Mouse (Mus musculus) MEL (cell line): ENCODE measurements around the gene Gm10160. TPM values are rescaled to one million over a fixed set of nuclear protein-coding genes. Genes with fewer than 3 reads are reported as not detected.
A peak's percentile ranks its signal among the peaks of the same experiment; 100 is the strongest.

Experiments used
- DNase-seq: peaks from one replicate; pipeline ENCODE4 v3.0.0; 2011; ENCODE audit warnings: low read depth, low spot score
- H3K27ac ChIP-seq: 2 replicates; pipeline ENCODE4 v1.5.1; 2012; ENCODE audit warnings: low read depth, mild to moderate bottlenecking, control low read depth, low read length, moderate library complexity; ENCODE audit not compliant: control insufficient read depth
- H3K27me3 ChIP-seq, 2 experiments: fragments of 150-350 bp in 1 of 2; sonication (generic) in 1 of 2; 2 replicates each; pipeline ENCODE4 v1.6.1; 2012; ENCODE audit warnings: low read length in 2 of 2, mild to moderate bottlenecking in 2 of 2, improper control_type of control experiment in 1 of 2, moderate library complexity in 1 of 2; ENCODE audit not compliant: insufficient read depth in 2 of 2, control insufficient read depth in 1 of 2
- H3K36me3 ChIP-seq, 2 experiments: 2 replicates each; pipeline ENCODE4 v1.6.1; 2012 to 2014; ENCODE audit warnings: low read length in 2 of 2, improper control_type of control experiment in 1 of 2, inconsistent platforms in 1 of 2, mild to moderate bottlenecking in 1 of 2; ENCODE audit not compliant: insufficient read depth in 2 of 2, control insufficient read depth in 1 of 2
- H3K4me1 ChIP-seq, 2 experiments: fragments of 150-350 bp in 1 of 2; sonication (generic) in 1 of 2; 2 replicates each; pipeline ENCODE4 v1.6.1; 2012; ENCODE audit warnings: low read length in 2 of 2, improper control_type of control experiment in 1 of 2, mild to moderate bottlenecking in 1 of 2; ENCODE audit not compliant: insufficient read depth in 2 of 2, control insufficient read depth in 1 of 2
- H3K4me3 ChIP-seq, 2 experiments: fragments of 150-350 bp in 1 of 2; sonication (generic) in 1 of 2; 2 replicates each; pipeline ENCODE4 v1.5.1; 2012; ENCODE audit warnings: low read depth in 2 of 2, low read length in 2 of 2, mild to moderate bottlenecking in 2 of 2, moderate library complexity in 2 of 2, control low read depth in 1 of 2, improper control_type of control experiment in 1 of 2; ENCODE audit not compliant: control insufficient read depth in 1 of 2, insufficient read depth in 1 of 2
- H3K79me2 ChIP-seq: 2 replicates; pipeline ENCODE4 v1.6.1; 2012; ENCODE audit warnings: mild to moderate bottlenecking, low read length, moderate library complexity; ENCODE audit not compliant: control insufficient read depth, poor library complexity, insufficient read depth
- H3K9ac ChIP-seq: 2 replicates; pipeline ENCODE4 v1.6.1; 2012; ENCODE audit warnings: low read depth, mild to moderate bottlenecking, control low read depth, low read length, moderate library complexity; ENCODE audit not compliant: control insufficient read depth, poor library complexity, severe bottlenecking
- H3K9me3 ChIP-seq: fragments of 150-350 bp; sonication (generic); replicated peaks from 2 replicates; pipeline ENCODE4 v1.6.1; 2012; ENCODE audit warnings: mild to moderate bottlenecking, low read length, improper control_type of control experiment, moderate library complexity; ENCODE audit not compliant: insufficient read depth
- BHLHE40 ChIP-seq: IDR thresholded peaks from 2 replicates; pipeline ENCODE4 v1.6.1; 2012; ENCODE audit warnings: low read depth, mild to moderate bottlenecking, inconsistent platforms, low read length, improper control_type of control experiment, borderline replicate concordance
- CHD1 ChIP-seq: IDR thresholded peaks from 2 replicates; pipeline ENCODE4 v1.6.1; 2012; ENCODE audit warnings: low read depth, mild to moderate bottlenecking, inconsistent platforms, low read length, improper control_type of control experiment
- CHD2 ChIP-seq: IDR thresholded peaks from 2 replicates; pipeline ENCODE4 v1.6.1; 2011; ENCODE audit warnings: low read length, improper control_type of control experiment
- CTCF ChIP-seq, 3 experiments: IDR thresholded peaks in 2 of 3; conservative IDR thresholded peaks in 1 of 3; 2 replicates each; pipeline ENCODE4 v1.5.1; 2011 to 2012; ENCODE audit warnings: low read length in 3 of 3, low read depth in 2 of 3, mild to moderate bottlenecking in 2 of 3, improper control_type of control experiment in 1 of 3, inconsistent platforms in 1 of 3, mixed read lengths in 1 of 3, moderate library complexity in 1 of 3; ENCODE audit not compliant: control insufficient read depth in 1 of 3, insufficient read depth in 1 of 3, poor library complexity in 1 of 3, severe bottlenecking in 1 of 3
- E2F4 ChIP-seq: IDR thresholded peaks from 2 replicates; pipeline ENCODE4 v1.6.1; 2011; ENCODE audit warnings: low read depth, low read length, improper control_type of control experiment, borderline replicate concordance
- ELF1 ChIP-seq: IDR thresholded peaks from 2 replicates; pipeline ENCODE4 v1.6.1; 2014; ENCODE audit warnings: low read depth, mild to moderate bottlenecking, inconsistent platforms, low read length, improper control_type of control experiment, moderate library complexity
- EP300 ChIP-seq, 2 experiments: IDR thresholded peaks; 2 replicates each; pipeline ENCODE4 v1.6.1; 2011; ENCODE audit warnings: improper control_type of control experiment in 2 of 2, low read length in 2 of 2, low read depth in 1 of 2, mild to moderate bottlenecking in 1 of 2
- ETS1 ChIP-seq: IDR thresholded peaks from 2 replicates; pipeline ENCODE4 v1.6.1; 2012; ENCODE audit warnings: low read depth, mild to moderate bottlenecking, inconsistent platforms, low read length, improper control_type of control experiment, moderate library complexity
- GABPA ChIP-seq: IDR thresholded peaks from 2 replicates; pipeline ENCODE4 v1.6.1; 2012; ENCODE audit warnings: low read depth, mild to moderate bottlenecking, inconsistent platforms, low read length, improper control_type of control experiment, moderate library complexity
- GATA1 ChIP-seq: IDR thresholded peaks from 2 replicates; pipeline ENCODE4 v1.6.1; 2011; ENCODE audit warnings: low read depth, low read length, improper control_type of control experiment
- JUND ChIP-seq: IDR thresholded peaks from 2 replicates; pipeline ENCODE4 v1.6.1; 2011; ENCODE audit warnings: low read depth, mild to moderate bottlenecking, improper control_type of control experiment, low read length
- MAFK ChIP-seq: IDR thresholded peaks from 2 replicates; pipeline ENCODE4 v1.6.1; 2011; ENCODE audit warnings: low read depth, mild to moderate bottlenecking, low read length, improper control_type of control experiment, borderline replicate concordance
- MAX ChIP-seq: IDR thresholded peaks from 2 replicates; pipeline ENCODE4 v1.6.1; 2011; ENCODE audit warnings: low read length, improper control_type of control experiment
- MAZ ChIP-seq: IDR thresholded peaks from 2 replicates; pipeline ENCODE4 v1.6.1; 2012; ENCODE audit warnings: low read depth, mild to moderate bottlenecking, inconsistent platforms, low read length, improper control_type of control experiment
- MXI1 ChIP-seq: IDR thresholded peaks from 2 replicates; pipeline ENCODE4 v1.6.1; 2011; ENCODE audit warnings: mild to moderate bottlenecking, low read depth, low read length, improper control_type of control experiment
- MYB ChIP-seq: IDR thresholded peaks from 2 replicates; pipeline ENCODE4 v1.6.1; 2011; ENCODE audit warnings: mild to moderate bottlenecking, low read depth, low read length, improper control_type of control experiment
- MYC ChIP-seq: IDR thresholded peaks from 2 replicates; pipeline ENCODE4 v1.6.1; 2011; ENCODE audit warnings: low read depth, mild to moderate bottlenecking, low read length, improper control_type of control experiment, moderate library complexity
- NELFE ChIP-seq: IDR thresholded peaks from 2 replicates; pipeline ENCODE4 v1.6.1; 2011; ENCODE audit warnings: low read depth, low read length, improper control_type of control experiment
- NRF1 ChIP-seq: IDR thresholded peaks from 2 replicates; pipeline ENCODE4 v1.6.1; 2014; ENCODE audit warnings: low read depth, mild to moderate bottlenecking, inconsistent platforms, low read length, improper control_type of control experiment, moderate library complexity; ENCODE audit not compliant: poor library complexity, insufficient read depth, severe bottlenecking
- POLR2AphosphoS2 ChIP-seq: IDR thresholded peaks from 2 replicates; pipeline ENCODE4 v1.6.1; 2011; ENCODE audit warnings: low read length, improper control_type of control experiment
- POLR2AphosphoS5 ChIP-seq: IDR thresholded peaks from 2 replicates; pipeline ENCODE4 v1.6.1; 2012; ENCODE audit warnings: low read depth, borderline replicate concordance, mild to moderate bottlenecking, inconsistent platforms, low read length, moderate library complexity, mixed read lengths
- RCOR1 ChIP-seq: IDR thresholded peaks from 2 replicates; pipeline ENCODE4 v1.6.1; 2012; ENCODE audit warnings: low read depth, mild to moderate bottlenecking, inconsistent platforms, low read length, improper control_type of control experiment
- SIN3A ChIP-seq: IDR thresholded peaks from 2 replicates; pipeline ENCODE4 v1.6.1; 2012; ENCODE audit warnings: low read length, improper control_type of control experiment, inconsistent platforms
- TBP ChIP-seq: IDR thresholded peaks from 2 replicates; pipeline ENCODE4 v1.8.0; 2011; ENCODE audit warnings: low read depth, low read length, improper control_type of control experiment
- TCF12 ChIP-seq: IDR thresholded peaks from 2 replicates; pipeline ENCODE4 v1.6.1; 2014; ENCODE audit warnings: low read depth, mild to moderate bottlenecking, inconsistent platforms, low read length, improper control_type of control experiment, moderate library complexity
- UBTF ChIP-seq: IDR thresholded peaks from 2 replicates; pipeline ENCODE4 v1.6.1; 2012; ENCODE audit warnings: low read depth, mild to moderate bottlenecking, inconsistent platforms, low read length, improper control_type of control experiment, moderate library complexity, borderline replicate concordance; ENCODE audit not compliant: insufficient read depth
- ZC3H11A ChIP-seq: IDR thresholded peaks from 2 replicates; pipeline ENCODE4 v1.6.1; 2012; ENCODE audit warnings: low read depth, mild to moderate bottlenecking, inconsistent platforms, low read length, improper control_type of control experiment
- ZKSCAN1 ChIP-seq: IDR thresholded peaks from 2 replicates; pipeline ENCODE4 v1.6.1; 2012; ENCODE audit warnings: low read depth, mild to moderate bottlenecking, inconsistent platforms, low read length, improper control_type of control experiment, moderate library complexity
- ZNF384 ChIP-seq: IDR thresholded peaks from 2 replicates; pipeline ENCODE4 v1.6.1; 2012; ENCODE audit warnings: low read depth, mild to moderate bottlenecking, inconsistent platforms, low read length, improper control_type of control experiment
- polyA plus RNA-seq, 2 experiments: library from polyadenylated mRNA; stranded (reverse) in 1 of 2; unstranded in 1 of 2; fragments of >175 nt in 1 of 2; fragments of >200 nt in 1 of 2; gene quantifications; 2 replicates each; pipeline versions ENCODE4 v1.2.1 to v1.2.4; 2012; ENCODE audit warnings: low replicate concordance in 2 of 2, low read depth in 1 of 2; ENCODE audit not compliant: insufficient read length in 2 of 2, insufficient read depth in 1 of 2, missing spikeins in 1 of 2
- total RNA-seq: library from RNA; depleted of rRNA; stranded (reverse); fragments of 300-350 nt; gene quantifications from 2 replicates; pipeline ENCODE4 v1.2.3, GENCODE M21; 2012

The Gm10160 gene
- total and polyA plus RNA-seq, 3 experiments = not detected

DNA sequence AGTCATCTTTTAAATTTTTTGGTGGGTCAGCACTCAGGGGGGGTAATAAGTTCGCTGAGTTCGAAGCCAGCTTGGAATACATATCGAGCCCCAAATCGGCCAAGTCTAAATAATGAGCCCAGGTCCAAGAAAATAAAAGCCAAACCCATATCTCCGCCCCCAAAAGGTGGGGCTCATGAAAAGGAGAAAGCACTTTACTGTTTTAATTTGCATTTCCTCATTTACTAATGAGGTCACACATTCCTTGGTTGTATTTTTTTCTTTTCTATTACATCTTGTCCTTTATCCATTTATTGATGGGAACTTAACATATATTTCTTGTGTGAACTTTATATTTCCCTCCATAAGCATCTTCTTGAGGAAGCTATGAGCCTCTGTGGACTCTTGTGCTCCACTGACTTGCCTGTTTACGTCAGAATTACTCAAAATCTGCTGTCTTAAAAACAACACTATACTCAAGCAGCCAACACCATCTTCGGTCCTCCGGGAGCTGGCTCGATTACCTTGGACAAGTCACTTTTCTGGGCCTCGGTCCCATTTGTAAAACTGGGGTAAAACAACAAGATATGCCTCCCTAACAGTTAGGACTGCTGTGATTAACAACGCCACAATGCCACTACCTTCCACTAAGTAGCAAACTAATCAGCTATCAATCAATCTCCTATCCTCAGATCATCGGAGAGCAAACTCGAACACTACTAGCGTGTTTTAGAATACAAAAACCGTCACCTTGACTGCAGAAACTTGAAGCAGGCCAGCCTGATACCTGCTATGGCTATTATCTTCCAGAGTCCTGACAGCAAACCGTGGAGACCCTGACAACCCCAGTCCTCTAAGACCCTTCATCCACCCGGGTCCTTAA lies 27.6 kb downstream of the Gm10160 start:
- peaks cover 47% of the 10 kb centered on the region for H3K79me2 ChIP-seq
- H3K27ac ChIP-seq = peak overlapping the region; percentile 44
- H3K9ac ChIP-seq = peak overlapping the region; percentile 94
- DNase-seq = peak; percentile 77
- H3K27me3 ChIP-seq = no peaks in the 10 kb centered on the region; a peak in 1 of 4 replicates
- no peaks in the 10 kb centered on the region for H3K9me3 ChIP-seq
- TF ChIP-seq CTCF (IDR thresholded peaks at IDR 0.05 in 2 of 3, conservative IDR thresholded peaks at IDR 0.05 in 1 of 3; ENCODE audit: control insufficient read depth in 1 of 3, insufficient read depth in 1 of 3, low read depth in 2 of 3, low read length in 3 of 3, poor library complexity in 1 of 3, severe bottlenecking in 1 of 3) (no peak), CHD2 (no peak), TBP (0 out of 2 replicates have a peak, but pooled peaks have one; percentile 17), MXI1 (peak; percentile 10; the same call in 1 of the 2 replicates), MAX (no peak; the same call in 1 of the 2 replicates), MAFK (no peak), NELFE (no peak; the same call in 1 of the 2 replicates), GATA1 (no peak), NRF1 (no peak), POLR2AphosphoS5 (no peak), MYB (no peak), GABPA (no peak), MYC (0 out of 2 replicates have a peak, but pooled peaks have one; percentile 6), TCF12 (no peak), SIN3A (peak; percentile 63; the same call in 1 of the 2 replicates), BHLHE40 (no peak), EP300 (IDR thresholded peaks at IDR 0.05; ENCODE audit: low read depth in 1 of 2, low read length in 2 of 2) (peak in 1 of 2 experiments; percentile 8; a peak in 1 of 4 replicates), ZNF384 (peak; percentile 27; the same call in 1 of the 2 replicates), ELF1 (0 out of 2 replicates have a peak, but pooled peaks have one; percentile 34)
- peaks cover 0 to 18% of the 10 kb centered on the region in 2 experiments for H3K4me1 ChIP-seq
- H3K36me3 ChIP-seq = peaks cover under 1 to 17% of the 10 kb centered on the region in 2 experiments; a peak in 2 of 4 replicates
- H3K4me3 ChIP-seq = peak overlapping the region; percentile 85 to 94

DNA sequence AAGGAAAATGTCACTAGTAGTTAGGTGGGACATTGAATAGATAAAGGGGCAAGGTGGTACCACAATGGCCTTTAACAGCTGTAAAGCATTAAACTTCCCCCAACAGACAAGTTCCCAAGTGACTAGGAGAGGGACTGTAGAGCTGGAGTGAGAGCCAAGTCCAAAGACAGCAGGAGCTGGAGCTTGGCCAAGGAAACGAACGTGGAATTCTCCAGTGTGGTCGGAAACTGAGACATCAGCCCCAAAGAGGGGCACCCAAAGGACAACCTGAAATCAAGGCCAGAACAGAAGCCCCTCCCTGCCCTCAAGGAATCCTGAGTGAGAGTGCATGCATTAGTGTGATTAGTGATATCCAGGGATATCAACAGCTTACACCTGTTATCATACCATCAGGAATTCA lies 30.2 kb downstream of the Gm10160 start:
- Histone ChIP-seq H3K27me3 (no peaks in the 10 kb centered on the region), H3K9me3 (no peaks in the 10 kb centered on the region), H3K27ac (no peak overlapping the region), H3K9ac (no peak overlapping the region), H3K36me3 (peaks cover 1 to 17% of the 10 kb centered on the region in 2 experiments; a peak in 2 of 4 replicates), H3K4me1 (peaks cover 0 to 18% of the 10 kb centered on the region in 2 experiments), H3K79me2 (peaks cover 48% of the 10 kb centered on the region), H3K4me3 (no peak overlapping the region)
- TF ChIP-seq TCF12 (no peak), JUND (no peak), ELF1 (no peak), POLR2AphosphoS2 (no peak), GABPA (no peak), GATA1 (no peak), BHLHE40 (no peak), MAZ (no peak), ZKSCAN1 (no peak), POLR2AphosphoS5 (no peak), ZC3H11A (no peak), E2F4 (no peak), RCOR1 (no peak), UBTF (no peak), ETS1 (no peak), CHD1 (no peak), MXI1 (no peak)
- DNase-seq = no peak
